Mouse (Mus musculus) thymus, adult 18-20 months (tissue): ENCODE measurements at regions not wholly inside any gene's neighbourhood (a gene's known extent, or its start where the extent isn't known, plus 50 kb on each side); places are given as distances from the start of the nearest gene placed in this dataset.

Experiments used
- DNase-seq, 2 experiments: peaks; one replicate each; pipeline ENCODE4 v3.0.0; 2022; ENCODE audit warnings: mixed read lengths in 2 of 2

DNA sequence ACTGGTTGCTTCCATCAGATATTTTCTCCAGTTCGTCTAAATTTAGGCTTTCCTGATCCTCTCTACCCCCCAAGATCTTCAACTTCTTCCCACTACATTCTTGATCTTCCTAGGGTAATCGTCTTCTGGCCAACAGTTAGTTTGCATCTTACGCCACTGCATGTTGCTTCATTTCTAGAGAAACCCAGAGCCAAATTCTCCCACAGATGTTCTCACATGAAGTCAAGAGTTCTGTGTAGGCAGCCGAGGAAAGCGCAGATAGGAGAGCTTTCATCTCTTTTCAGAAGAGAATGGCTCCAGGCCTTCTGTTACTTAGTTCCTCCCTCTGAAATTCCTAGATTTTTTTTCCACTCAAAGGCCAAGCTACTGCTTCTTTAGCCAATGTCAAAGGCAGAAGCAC is 179.9 kb downstream of the Fgf10 start:
- no peak for DNase-seq

DNA sequence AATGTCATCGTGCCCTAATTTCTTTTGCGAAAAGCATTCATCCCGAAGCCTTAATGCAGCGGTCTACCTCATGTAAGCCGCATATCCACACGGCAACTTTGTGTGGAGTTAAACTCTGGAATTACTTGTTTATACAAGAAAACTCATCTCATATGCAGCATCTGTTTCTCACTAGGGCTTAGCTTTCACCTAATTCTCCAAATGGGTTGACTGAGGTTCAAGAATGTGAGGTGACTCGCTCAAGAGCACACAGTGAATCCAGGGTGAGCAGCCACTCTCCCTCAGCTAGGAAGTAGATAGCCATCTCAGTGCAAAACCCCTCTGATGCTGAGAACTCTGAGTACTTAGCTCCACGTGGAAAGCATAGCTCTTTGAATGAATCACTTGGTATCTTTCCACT is 181.1 kb downstream of the Fgf10 start:
- no peak for DNase-seq

DNA sequence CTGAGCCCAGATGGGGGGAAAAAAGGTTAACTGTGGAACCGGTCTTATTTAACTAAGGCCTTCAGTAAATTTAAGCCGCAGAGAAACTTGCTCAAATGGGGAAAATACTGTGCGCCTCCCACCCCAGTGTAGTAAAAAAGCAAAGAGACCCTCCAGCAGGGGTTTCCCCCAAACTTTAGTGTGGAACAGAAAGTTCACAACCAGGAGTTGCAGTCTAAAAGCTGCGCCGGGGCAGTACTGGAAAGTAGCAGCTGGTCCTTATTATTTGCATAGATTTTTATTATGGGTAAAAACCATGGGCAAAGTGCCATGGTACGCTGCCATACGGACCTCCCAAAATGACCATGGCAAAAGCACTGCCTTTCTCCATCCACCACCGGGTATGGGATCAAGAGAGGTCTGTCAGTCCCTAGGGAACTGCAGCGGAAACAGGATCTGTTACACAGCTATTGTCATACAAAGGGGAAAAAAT is 216.8 kb downstream of the Fgf10 start:
- no peak for DNase-seq

DNA sequence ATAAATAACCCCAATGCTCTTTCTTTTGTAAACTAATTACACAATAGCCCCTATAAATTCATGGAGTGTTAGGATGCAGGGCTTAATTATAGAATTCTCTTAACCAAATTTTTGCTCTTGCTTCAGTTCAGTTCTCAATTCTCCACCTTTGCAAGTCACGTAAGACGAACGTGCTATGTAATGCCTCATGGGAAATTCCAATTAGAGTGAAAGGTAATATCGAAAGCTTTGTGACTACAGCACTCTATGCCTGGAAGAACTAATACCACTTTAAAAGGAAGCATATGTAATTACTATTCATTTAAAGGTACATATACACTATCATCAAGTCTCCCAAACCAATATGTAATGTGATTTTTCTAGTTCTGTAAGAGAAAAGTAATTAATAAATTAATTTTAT is 225.5 kb downstream of the Fgf10 start:
- no peak for DNase-seq

DNA sequence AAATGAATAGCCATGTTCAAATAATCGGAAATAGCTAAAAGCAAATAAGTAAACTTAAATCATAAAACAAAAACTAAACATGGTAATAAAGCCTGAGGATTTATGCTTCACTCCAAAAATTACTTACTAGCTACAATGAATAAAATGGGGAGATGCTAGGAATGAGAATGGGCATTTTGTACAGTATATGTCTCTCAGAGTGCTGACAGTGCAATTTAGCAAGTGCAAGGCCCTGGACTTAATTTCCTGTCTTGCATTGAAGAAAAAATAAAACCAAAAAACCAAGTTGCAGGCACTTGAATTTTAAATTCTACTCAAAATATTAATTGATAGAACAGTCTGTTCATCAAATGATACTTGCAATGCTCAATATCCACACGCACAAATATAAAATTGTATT is 232.4 kb downstream of the Fgf10 start:
- no peak for DNase-seq

DNA sequence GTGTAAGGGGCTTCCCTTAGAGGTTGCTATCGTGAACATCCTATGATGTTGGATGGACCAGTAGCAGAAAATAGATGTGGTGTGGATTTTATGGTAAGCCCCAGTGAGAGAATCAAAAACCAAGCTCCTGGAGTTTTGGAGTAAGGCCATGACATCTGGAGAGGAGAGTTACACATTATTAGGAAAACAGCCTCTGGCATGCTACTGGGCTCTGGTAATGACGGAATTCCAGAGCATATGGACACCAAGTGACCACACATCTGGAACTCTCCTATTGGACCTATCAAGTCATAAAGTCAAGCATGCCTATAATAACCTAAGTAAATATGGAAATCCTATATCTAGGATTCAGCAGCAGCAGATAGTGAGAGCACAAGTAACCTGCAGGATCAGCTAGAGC is 240.8 kb downstream of the Fgf10 start:
- no peak for DNase-seq

DNA sequence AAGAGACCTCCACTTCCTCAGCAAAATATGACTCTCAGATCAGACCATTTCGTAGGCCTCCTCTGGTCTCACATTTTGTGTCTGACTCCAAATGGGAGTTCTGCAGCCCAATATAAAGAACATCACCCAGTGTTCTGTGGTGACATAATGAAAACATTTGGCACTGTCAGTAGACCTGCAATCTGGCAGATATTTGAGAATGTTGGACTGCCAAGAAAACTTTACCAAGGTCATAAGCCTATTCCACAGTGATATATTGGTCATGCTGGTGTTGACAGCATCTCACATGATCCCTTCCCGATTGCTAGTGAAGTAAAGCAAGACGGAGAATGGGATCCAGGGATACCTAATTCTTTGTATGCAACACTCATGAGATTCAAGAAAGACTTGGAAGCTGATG is 271.2 kb downstream of the Fgf10 start:
- DNase-seq, result no peak

DNA sequence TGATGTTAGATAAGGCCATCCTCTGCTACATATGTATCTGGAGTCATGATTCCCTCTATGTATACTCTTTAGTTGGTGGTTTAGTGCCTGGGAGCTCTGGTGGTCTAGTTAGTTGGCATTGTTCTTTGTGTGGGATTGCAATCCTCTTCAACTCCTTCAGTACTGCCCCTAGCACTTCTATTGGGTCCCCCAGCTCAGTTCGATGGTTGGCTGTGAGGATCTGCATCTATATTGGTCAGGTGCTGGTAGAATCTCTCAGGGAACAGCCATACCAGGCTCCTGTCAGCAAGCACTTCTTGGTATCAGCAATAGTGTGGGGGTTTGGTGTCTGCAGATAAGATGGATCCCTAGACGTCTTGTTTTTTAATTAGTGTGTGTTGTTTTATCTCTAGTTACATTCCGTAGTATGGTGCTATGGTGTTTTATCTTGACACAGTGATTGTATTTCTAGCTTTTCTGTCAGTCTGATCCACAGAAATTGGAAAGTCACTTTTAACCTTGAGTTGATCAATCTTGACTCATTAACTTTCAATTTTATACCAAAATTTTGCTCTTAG is 296.6 kb downstream of the Fgf10 start:
- no peak for DNase-seq

DNA sequence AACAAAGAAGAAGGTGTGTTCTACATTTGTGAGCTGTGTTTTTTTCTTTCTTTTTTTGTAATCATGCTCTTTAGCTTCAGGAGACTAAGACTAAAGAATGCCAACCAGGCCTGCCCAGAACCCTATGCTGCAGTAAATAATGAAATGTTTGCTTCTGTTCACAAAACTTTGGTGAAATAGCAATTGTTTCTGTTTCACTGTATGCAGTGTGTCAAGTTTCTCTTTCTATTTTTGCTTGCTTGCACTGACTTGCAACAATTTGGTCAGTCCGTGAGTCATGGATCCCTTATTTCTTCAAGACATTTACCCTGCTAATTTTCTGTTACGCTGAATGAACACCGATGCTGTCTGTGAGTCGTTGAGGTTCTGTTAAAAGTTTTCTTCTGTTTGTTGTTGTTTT is 298.1 kb downstream of the Fgf10 start:
- DNase-seq, result no peak

DNA sequence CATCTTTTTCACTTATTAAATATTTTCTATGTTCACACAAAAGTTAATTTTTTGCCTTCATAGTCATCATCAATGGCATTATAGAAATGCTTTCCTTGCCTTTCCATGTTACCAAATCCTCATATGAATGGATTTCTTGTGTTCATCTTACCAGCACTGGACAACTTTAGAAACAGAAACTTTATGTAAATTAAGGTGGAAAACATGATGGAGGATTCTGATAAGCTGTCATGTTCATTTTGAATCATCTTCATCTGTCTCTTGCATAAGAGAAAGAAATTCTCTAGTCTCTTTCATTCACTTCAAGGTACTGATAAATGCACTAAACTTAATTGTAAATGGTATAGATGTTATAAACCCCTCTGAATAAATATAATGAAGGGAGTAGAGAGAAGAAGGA is 305.4 kb downstream of the Fgf10 start:
- no peak for DNase-seq

DNA sequence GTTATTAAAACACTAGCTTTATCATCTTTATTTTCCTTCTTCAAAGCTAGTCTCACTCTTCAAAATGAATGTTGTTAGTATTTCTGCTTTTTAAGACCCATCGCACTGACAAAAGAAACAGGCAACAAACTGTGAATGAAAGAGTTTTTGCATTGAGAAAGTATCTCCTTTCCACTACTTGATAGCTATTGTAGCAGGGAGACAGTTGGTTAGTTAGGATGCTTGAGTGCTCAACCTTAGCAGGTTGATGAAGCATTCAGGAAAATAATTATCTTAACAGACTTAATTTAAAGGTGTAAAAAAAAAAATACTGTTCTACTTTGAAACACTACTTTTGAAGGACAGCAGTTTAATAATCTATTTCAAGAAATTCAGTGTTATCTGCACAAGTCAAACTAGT is 305.9 kb downstream of the Fgf10 start:
- no peak for DNase-seq

DNA sequence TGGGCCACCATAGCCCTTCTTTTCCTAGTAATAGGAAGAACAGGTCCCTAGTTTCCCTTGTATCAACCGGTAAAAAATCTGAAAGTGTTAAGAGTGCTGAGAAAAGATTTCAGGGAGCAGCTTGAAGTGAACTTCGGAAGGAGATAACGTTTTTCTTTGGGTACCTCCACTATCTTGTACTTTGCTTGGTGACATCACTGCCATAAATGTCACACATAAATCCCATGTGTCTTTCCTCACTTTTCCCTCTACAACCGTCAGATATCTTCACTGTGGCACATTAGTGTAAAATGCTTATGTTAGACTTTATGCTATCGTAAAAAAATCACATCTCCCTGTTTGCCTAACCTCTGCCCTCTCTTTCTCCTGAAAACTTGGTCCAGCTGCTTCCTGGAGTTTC is 309.9 kb downstream of the Fgf10 start:
- no peak for DNase-seq

DNA sequence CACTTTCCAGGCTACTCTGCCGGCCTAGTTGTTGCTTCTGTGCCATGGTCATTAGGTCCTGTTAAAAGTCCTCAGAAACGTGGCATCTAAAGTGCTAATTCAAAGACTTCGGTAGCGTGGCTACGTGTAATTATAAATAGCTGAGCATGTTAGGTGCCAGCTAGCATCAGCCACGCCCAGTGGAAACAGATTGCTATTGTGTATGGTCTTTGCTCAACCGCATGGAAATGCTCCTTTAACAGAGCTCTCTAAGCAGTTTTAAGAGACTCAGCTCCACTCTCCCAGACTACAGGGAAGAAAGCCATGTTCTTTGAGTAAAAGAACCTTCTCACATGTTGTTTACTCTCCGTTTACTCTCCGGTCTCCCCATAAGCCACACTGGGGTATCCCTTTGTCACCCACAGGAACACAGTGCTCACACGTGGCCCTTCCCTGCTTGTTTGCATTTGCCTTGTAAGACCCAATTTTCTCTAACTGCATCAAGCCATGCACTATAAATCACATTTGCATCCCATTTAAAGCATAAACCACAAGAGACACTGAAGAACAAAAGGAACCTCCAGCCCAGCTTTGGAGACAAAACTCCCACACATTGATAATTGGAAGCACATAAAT is 311.7 kb downstream of the Fgf10 start:
- DNase-seq, result no peak

DNA sequence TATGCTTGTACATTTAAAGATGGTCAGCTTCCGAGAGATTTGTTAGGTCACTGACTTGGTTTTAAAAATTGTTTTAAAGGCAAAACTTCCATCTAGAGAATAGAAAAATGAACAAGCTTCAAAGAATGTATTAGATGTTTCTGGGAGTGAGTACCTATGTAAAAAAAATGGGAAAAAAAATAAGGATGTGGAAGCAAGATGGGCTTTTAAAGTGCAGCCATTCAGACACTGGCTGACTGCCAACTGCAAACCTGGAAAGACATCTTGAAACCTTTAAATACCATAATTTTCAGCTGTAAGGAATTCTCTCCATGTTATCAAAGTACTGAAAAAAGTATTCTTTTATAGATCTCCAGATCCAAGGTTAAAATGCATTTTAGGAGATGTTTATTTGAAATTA is 315.7 kb downstream of the Fgf10 start:
- no peak for DNase-seq

DNA sequence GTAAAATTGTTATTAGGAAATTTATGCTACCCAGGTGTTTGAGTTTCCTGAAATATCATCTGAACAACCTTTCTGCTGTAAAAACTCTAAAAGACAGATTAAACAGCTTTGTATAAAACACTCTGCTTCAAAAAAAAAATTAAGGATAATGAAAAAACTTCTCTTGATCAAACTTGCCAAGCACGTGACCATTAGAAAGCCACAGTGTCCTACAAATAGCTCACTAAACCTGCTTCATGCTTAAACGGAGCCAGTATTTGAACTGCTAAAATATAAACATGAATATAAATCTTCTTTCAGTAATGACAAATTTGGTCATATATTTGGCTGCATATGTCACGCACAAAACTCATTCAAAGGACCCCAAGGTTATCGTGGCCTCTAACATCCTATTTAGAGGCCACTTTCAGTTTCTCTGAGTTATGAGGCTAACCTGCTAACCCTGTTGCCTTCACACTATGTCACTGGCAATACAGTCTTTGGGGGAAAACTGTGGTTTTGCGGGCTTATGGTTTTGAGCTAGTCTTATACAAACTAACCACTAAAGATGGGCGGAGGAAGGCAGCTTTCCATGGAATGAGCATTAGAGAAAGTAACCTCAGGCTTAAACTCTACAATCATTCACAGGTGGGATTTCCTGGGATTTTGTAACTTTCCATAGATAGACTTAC is 355.8 kb downstream of the Fgf10 start:
- DNase-seq, result no peak

DNA sequence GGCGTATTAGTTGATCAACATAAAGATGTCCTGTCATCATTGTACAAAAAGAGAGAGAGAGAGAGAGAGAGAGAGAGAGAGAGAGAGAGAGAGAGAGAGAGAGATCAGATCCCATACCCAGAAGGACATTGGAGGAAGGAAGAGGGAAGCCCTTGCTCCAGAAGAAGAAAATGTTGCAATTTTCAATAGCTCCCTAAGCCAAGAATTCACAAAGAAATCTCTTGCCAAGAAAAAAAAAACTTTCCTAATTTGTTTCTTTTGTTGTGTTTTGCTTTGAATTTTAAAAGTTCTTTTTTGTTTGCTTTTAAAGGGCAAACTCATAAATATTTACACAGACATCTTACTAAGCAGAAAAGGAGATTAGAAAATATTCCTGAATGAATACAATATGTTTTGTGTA is 370.0 kb downstream of the Fgf10 start:
- DNase-seq, result no peak

DNA sequence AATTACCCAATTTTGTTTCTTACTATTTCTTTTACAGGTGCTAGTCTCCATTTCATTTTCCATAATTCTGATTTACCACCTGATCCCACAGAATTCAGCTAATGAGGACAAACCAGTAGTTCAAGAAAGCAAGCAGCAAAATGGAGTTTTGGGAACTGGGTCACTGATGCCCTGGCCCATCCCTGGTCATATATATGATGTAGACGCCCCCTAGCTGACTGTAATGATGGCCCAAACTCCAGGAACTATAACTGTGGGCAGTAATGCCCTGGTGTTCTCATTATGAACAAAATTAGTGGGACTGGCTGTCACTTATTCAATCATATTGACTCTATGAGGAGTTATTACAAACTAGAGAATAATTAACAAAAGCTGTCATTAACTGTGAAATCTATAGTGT is 375.5 kb downstream of the Fgf10 start:
- DNase-seq, result no peak

DNA sequence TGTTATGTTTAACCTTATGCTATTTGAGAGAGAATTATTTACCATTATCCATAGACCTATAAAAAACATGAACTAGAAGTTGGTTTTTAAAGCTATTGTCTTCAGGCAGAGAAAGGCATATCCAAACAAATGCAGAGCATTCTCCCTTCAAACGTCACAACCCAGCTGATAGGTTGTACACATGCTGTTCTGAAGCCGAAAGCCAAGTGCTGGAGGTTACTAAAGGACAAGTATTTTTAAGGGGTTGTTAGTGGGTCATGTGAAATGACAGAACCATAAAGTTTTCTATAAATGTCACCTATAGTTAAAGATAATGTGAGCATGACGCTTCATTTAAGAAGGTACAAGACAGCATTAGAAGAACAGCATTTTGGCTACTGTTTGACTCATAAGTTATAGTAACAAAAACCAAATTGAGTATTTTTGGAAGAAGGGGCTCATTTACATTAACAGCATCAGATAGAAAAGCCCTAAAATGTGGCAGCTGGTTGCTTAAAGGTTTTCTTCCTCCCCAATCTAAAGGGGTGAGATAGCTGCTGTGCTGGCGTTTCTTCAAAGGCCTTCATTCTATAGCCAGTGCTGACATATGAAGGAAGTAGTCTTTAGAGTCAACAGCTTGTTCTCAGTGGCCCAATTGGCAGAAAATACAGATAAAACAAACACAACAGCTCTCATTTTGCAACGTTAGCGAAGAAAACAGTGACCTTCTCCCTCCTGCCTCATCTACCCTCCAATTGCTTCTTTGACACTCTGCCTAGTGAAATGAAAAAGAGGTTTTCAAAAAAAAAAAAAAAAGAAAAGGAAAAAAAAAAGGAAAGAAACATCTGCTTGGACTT is 359.4 kb upstream of the Paip1 start:
- no peak for DNase-seq

DNA sequence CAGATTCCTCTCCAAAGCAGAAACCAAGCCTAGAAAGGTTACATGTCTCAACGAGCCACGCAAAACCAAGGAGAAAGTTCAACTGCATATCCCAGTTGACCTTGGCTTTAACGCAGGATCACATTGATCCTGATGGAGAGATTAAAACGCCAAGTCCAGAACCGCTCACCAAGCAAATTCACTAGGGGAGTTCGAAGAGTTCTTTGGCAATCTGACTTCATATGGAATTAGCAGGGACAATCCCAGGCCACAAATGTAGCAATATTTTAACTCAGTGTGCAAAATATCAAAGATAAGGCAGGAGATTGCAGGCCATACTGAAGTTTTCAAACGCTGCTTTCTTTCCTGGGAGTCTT is 358.8 kb upstream of the Paip1 start:
- DNase-seq, result no peak

DNA sequence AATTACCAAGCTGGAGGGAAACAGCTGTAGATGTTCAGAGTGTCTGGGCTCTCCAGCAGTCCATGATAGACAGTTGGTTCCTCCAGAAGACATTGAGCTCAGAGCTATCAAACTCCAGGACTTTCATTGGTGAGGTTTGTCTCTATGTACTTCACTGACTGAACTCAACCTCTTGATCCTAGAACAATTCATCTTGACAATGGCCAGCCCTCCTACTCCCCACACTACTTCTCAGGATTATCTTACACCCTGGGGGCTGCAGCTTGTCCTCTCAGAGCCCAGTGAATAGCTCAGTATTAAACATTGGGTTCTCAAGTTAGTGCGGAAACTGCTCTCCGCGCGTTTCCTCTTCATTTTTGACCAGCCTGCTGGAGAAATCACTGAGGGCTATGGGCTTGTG is 349.2 kb upstream of the Paip1 start:
- DNase-seq, result no peak

DNA sequence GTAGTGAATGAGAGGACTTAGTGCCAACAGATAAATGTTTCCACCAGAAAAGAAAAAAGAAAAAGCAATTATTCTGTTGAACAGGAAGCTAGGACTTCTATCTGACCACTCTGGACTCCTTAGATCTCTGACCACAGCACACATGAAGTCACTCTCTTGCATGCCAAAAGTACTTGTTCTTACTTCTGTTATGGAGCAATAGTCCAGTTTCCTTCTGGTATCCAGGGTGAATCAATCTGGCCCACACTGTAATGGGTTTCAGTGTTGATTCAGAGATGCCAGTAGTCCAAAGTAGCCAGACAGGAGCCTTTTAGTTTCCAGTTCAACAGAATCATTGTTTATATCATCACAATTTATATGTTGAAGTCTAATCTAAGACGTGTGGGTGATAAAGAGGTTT is 346.7 kb upstream of the Paip1 start:
- no peak for DNase-seq

DNA sequence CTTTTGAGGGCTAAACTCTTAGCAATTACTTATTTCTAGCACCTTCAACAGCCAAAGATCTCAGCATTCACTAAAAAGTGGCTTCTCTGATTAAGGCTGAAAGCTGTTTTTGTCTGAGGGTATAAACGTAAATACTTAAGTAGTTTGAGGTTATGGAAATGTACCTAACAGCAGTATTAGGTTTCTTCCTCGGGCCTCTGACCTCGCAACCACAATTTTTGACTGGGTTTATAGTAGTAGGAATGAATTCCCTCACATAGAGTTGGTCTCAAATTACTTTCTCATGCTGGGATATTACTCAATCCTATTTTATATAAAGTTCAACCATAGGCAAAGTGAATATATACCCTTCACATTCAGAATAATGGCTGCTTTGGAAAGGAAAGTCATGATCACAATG is 310.5 kb upstream of the Paip1 start:
- DNase-seq, result no peak

DNA sequence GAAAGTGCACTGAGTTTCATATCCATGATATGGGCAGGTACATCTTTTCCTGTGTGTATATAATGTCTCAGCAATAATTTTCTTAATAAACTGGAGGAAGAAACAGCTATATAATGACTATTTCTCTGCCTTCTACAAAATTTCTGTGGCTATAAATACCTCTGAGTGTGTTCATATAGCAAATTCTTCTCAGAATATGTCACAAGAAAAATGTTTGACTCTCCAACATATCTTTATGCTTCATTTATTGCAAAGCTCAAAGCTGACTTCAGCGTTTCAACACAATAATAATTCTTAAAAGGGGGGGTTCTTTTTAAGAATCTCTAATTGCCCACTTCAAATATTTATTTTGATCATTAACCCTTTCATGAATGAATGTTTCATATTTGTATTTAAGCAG is 310.0 kb upstream of the Paip1 start:
- DNase-seq, result no peak

DNA sequence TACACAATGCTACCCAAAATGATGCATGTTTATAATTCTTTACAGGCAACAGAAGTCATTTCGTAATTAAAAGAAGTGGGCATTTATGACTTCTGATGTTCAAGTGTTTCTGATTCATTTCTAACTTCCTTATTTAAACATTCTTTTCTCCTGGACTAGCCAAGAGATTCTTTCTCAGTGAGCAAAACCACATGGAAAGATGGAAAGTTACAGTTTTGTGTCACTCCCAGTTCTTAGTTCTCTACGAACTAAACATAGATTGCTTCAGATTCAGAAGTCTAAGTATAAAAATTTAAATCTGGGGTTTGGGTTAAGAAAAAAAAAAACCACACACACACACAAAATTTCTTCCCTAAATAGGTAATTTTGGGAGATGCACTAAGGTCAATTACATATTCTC is 288.0 kb upstream of the Paip1 start:
- no peak for DNase-seq
